Mouse (Mus musculus) hindbrain, embryonic 13.5 days (tissue): Measurements from ENCODE around the gene Lman1l. TPM values are rescaled to one million over a fixed set of nuclear protein-coding genes. Genes with fewer than 3 reads are reported as not detected.

Experiments
- ATAC-seq: fragments of 200-750 bp; cut with Nextera tagmentation; 2 replicates; pipeline ENCODE4 v1.8.0; 2017; ENCODE audit warnings: moderate TSS enrichment; ENCODE audit not compliant: low FRiP score
- H3K27ac ChIP-seq: fragments of 300-500 bp; sonication (generic); 2 replicates; pipeline ENCODE4 v1.5.1; 2015; ENCODE audit warnings: inconsistent platforms, mild to moderate bottlenecking, moderate library complexity
- H3K27me3 ChIP-seq: fragments of 300-500 bp; sonication (generic); 2 replicates; pipeline ENCODE4 v1.6.1; 2015; ENCODE audit warnings: mild to moderate bottlenecking, inconsistent platforms
- H3K36me3 ChIP-seq: fragments of 300-500 bp; sonication (generic); 2 replicates; pipeline ENCODE4 v1.6.1; 2015; ENCODE audit warnings: mild to moderate bottlenecking, inconsistent platforms
- H3K4me1 ChIP-seq: fragments of 300-500 bp; sonication (generic); replicated peaks from 2 replicates; pipeline ENCODE4 v1.6.1; 2015; ENCODE audit warnings: inconsistent platforms
- H3K4me2 ChIP-seq: fragments of 300-500 bp; sonication (generic); 2 replicates; pipeline ENCODE4 v1.6.1; 2015; ENCODE audit warnings: inconsistent platforms, mild to moderate bottlenecking, moderate library complexity
- H3K4me3 ChIP-seq: fragments of 300-500 bp; sonication (generic); 2 replicates; pipeline ENCODE4 v1.5.1; 2015; ENCODE audit warnings: mild to moderate bottlenecking, inconsistent platforms
- H3K9ac ChIP-seq: fragments of 300-500 bp; sonication (generic); 2 replicates; pipeline ENCODE4 v1.6.1; 2015; ENCODE audit warnings: mild to moderate bottlenecking, inconsistent platforms
- H3K9me3 ChIP-seq: fragments of 300-500 bp; sonication (generic); 2 replicates; pipeline ENCODE4 v1.6.1; 2016; ENCODE audit warnings: inconsistent platforms
- WGBS: fragments of 180-500 bp; shearing (Covaris S2); methylation state at CpG from one replicate; pipeline ENCODE4 v1.1.7; 2015; 5-methylcytosine and 5-hydroxymethylcytosine counted together
- polyA plus RNA-seq: library from polyadenylated mRNA; unstranded; fragments of >200 nt; fragmentation: Nextera tagmentation; extraction: Ambion mirVana; gene quantifications from 2 replicates; pipeline ENCODE4 v1.2.1, GENCODE M21; 2015

Lman1l gene
- polyA plus RNA-seq, 1 experiment from 2014 or later: not detected

DNA sequence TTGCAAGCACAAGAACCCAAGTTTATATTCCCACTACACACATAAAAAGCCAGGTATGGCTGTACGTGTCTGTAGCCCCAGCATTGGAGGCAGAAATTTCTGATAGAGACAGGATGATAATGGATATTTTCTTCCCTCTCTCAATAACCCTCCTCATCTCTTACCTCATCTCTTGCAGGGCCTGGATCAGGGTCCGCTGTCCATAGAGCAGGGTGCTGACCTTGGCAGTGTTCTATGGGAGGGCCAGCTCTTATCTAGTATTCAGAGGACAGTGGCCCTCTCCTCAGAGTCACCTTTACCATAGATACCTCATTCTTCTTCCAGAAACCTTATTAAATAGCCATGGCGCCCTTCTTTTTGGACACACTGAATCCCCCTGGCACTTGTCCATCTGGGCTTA lies 10.8 kb downstream of the Lman1l start:
- H3K27me3 ChIP-seq: peaks cover 33% of the 10 kb centered on the region
- H3K4me3 ChIP-seq: no peak overlapping the region
- no peak overlapping the region for H3K27ac ChIP-seq
- peaks cover 12% of the 10 kb centered on the region for H3K4me1 ChIP-seq
- H3K9ac ChIP-seq: no peak overlapping the region
- no peak for ATAC-seq
- no peaks in the 10 kb centered on the region for H3K9me3 ChIP-seq
- WGBS: 73% methylated on average over 3 of the region's 3 CpGs
- H3K36me3 ChIP-seq: no peaks in the 10 kb centered on the region
- no peak overlapping the region for H3K4me2 ChIP-seq

DNA sequence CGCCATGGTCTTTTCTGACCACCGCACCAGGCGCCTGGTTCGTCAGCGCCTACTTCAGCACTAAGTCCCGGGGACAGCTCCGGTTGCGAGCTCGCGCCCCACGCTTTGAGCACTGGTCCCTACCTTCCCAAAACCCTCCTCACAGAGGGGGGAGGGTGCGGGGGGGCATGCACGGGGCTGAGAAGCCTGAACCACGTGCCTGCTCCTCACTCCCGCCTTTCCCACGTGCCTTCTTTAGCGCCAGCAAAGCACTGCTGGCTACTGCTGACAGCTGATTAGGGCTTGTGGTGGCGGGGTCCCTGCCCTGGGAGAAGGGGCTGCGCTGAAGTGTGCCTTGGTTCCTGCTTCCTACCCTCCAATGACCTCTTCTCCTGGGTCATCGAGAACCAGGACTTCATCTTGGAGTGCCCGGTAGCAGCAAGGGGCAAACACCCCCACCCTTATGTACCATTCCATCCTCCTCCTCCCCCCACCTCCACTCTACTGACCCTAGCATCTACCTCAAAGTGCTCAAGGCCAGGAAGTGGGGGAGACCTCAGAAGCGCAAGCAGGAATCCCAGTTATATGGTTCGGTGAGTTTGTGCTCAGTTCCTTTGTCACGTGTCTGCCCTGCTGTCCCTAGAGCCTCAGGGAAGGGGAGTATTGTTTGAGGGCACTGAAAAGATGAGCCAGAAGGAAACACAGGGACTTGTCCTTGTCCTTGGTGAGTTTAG lies 14.3 kb downstream of the Lman1l start, which contains the start of gene Cplx3:
Gene Cplx3 (minus strand): TSS at position 143 of the 713 bp plus-strand sequence.
- Histone ChIP-seq H3K4me3 (peak within 1 kb of the TSS; percentile 20; the same call in 1 of the 2 replicates), H3K9me3 (no peaks in the 10 kb centered on the region), H3K9ac (peak within 1 kb of the TSS; percentile 25; the same call in 1 of the 2 replicates), H3K27ac (no peak within 1 kb of the TSS), H3K4me2 (peak within 1 kb of the TSS; percentile 47), H3K36me3 (no peaks in the 10 kb centered on the region), H3K27me3 (peaks cover 47% of the 10 kb centered on the region), H3K4me1 (peaks cover 12% of the 10 kb centered on the region)
- ATAC-seq: 0 out of 2 replicates have a peak, but pooled peaks have one; percentile 39
- WGBS: 3% methylated on average over 24 of the region's 24 CpGs

DNA sequence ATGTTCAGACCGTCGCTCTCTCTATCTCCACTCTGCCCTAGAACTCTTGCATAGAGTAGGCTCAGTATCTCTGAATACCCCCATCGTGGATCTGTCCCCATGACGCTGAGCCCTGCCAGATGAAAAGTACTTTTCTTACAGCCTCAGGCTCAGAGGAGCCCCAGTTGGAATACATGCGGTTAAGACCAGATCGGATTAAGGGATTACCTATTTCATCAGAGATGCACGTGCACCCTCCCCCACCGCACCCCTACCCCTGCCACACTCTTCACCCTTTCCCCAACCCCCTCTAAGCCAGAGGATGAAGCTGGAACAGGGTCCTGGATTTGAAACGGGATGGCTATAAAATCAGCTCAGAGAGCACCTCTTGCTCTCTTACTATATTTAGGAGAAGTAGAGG lies 15.1 kb downstream of the Lman1l start:
- 22% methylated on average over 9 of the region's 9 CpGs for WGBS

DNA sequence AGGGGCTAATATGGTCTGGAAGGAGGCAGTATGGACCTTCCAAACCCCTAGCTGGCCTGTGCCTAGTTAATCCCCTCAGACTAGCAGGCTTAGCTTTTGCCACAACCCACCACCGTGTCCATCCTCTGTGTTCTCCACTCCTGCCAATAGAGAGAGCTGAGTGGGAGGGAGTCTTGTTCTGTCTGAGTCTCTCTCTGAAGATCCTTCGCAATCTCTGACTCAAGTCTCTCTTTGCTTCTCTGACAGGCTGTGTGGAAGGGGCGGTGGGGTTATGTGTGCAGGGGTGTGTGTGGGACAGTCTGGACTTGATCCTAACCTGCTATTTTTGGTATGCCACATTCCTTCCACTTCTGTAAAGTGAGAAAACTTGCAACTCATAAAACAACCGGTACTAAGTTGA lies 15.7 kb downstream of the Lman1l start:
- no peak overlapping the region for H3K9ac ChIP-seq
- no peaks in the 10 kb centered on the region for H3K9me3 ChIP-seq
- H3K36me3 ChIP-seq: no peaks in the 10 kb centered on the region
- H3K4me1 ChIP-seq: peaks cover 21% of the 10 kb centered on the region
- no peak overlapping the region for H3K27ac ChIP-seq
- H3K4me3 ChIP-seq: no peak overlapping the region
- 79% methylated on average over 4 of the region's 4 CpGs for WGBS
- peaks cover 47% of the 10 kb centered on the region for H3K27me3 ChIP-seq
- no peak for ATAC-seq
- no peak overlapping the region for H3K4me2 ChIP-seq

More for the DNA sequence above, 15.1 kb downstream of the Lman1l start:
- Histone ChIP-seq H3K9me3 (no peaks in the 10 kb centered on the region), H3K27me3 (peaks cover 47% of the 10 kb centered on the region), H3K27ac (no peak overlapping the region), H3K4me3 (no peak overlapping the region), H3K4me2 (no peak overlapping the region), H3K4me1 (peaks cover 19% of the 10 kb centered on the region), H3K9ac (no peak overlapping the region), H3K36me3 (no peaks in the 10 kb centered on the region)
- no peak for ATAC-seq

DNA sequence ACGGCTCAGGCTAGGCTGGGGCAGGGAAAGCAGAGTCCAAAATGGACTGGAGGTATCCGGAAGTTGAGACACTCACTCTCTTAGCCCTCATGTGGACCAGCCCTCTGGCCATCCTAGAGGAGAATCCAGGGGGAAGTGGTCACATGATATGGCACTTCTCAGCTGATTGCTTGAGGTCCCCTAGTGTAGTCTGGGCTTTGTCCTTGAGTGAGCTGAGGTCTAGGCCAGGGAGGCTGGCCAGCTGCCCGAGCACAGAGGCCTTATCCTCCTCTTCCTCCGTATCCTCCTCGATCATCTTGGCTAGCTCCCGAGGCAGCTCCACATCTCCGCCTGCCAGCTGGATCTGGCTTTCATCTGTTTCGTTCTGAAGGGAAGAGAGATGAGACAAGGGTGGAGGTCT lies 18.5 kb downstream of the Lman1l start:
- Histone ChIP-seq H3K27me3 (peaks cover 37% of the 10 kb centered on the region), H3K36me3 (no peaks in the 10 kb centered on the region), H3K4me1 (peaks cover 45% of the 10 kb centered on the region), H3K4me2 (no peak overlapping the region), H3K27ac (no peak overlapping the region), H3K9me3 (no peaks in the 10 kb centered on the region), H3K9ac (no peak overlapping the region), H3K4me3 (no peak overlapping the region)
- 83% methylated on average over 8 of the region's 8 CpGs for WGBS
- no peak for ATAC-seq

DNA sequence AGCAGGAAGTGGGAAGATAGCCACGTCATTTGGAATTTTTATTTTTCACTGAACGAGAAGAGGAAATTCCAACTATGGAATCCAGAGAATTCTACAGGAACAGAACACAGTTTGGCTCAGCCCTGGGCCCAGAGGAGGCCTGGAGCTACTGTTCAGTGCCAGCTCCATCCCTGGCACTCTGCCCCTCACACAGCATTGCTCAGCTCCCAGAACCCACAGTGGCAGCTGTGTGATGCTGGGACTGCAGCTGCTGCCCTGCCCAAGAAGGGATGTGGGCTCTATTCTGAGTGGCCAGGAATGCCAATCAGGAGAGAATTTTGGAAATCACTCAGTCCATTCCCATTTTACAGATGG lies 19.2 kb downstream of the Lman1l start:
- no peak for ATAC-seq
- Histone ChIP-seq H3K9ac (no peak overlapping the region), H3K4me3 (no peak overlapping the region), H3K36me3 (peaks cover 2% of the 10 kb centered on the region), H3K4me2 (no peak overlapping the region), H3K9me3 (no peaks in the 10 kb centered on the region), H3K27ac (0 out of 2 replicates have a peak overlapping the region, but pooled peaks have one; percentile 23), H3K27me3 (peaks cover 29% of the 10 kb centered on the region), H3K4me1 (peaks cover 40% of the 10 kb centered on the region)
- WGBS: 73% methylated on average over 2 of the region's 2 CpGs

DNA sequence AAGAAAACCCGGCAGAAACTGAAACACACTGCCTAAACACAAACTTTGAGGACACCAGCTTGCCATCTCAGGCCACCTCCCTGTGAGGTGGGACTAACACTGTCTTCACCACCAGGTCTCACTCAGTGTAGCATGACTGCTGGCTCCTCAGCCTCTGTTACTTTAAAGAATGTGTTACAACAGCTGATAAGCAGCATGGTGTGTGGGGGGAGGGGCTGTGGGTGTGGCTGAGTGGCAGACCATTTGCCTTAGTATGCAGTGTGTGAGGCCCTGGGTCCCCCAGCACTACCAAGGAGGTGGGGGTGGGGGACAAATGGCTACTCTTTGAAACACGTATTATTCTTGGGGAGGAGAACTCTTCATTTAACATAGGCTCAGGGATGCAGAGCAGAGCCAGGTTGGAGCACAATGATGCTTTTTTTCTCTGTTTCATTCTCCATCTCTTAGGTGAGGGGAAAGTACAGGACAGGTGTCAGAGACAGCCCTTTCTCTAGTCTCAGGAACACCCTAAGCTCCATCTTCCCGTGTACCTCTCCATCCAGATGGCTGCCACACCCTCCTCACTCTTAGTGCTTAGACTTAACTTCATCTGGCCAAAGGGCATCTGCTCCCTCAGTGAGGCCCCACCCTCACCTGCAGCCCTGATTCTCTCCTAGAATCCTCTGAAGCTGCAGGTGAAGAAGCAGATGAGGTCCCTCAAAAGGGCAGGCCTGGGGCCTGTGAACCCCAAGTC lies 19.8 kb downstream of the Lman1l start:
- Histone ChIP-seq H3K27me3 (peaks cover 24% of the 10 kb centered on the region), H3K4me2 (no peak overlapping the region), H3K27ac (no peak overlapping the region), H3K4me3 (no peak overlapping the region), H3K9me3 (no peaks in the 10 kb centered on the region), H3K4me1 (peaks cover 34% of the 10 kb centered on the region), H3K9ac (no peak overlapping the region), H3K36me3 (peaks cover 6% of the 10 kb centered on the region)
- no peak for ATAC-seq
- WGBS: 6% methylated on average over 3 of the region's 3 CpGs

DNA sequence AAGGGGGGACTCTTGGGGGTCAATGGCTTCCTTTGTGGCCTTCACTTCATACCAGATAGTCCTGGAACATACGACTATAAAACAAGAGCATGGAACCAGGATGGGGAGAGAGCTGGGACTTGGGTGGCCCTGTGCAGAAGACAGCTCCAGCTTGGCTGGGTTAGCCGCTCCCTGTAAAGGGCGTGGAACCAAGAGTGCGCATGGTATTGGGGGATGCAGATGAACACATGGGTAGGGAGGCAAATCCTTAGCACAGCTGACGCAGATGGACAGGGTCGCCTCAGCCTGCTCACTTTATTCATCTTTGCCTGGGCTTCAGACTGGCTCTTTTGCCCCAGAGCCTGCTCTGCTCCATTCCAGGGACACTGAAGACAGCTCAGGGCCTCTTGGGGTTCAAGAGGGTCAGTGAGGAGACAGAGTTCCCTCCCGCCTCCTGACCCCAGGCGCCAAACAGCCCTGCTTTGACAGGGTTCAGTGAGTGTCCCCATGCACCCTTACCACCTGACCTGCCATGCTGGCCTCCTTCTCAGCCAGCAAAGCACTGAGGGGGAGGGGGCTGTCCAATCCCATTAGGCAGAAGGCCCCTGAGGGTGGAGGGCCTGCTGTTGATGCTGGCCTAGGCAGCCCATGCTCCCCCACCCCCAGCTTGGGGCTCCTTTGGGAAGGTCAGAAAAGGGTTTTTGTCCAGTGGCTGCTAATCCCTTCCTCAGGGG lies 21.6 kb downstream of the Lman1l start:
- Histone ChIP-seq H3K4me1 (peaks cover 33% of the 10 kb centered on the region), H3K36me3 (peaks cover 22% of the 10 kb centered on the region), H3K4me3 (no peak overlapping the region), H3K27ac (no peak overlapping the region), H3K9ac (no peak overlapping the region), H3K27me3 (0 out of 2 replicates have a peak, but pooled peaks cover 6% of the 10 kb centered on the region), H3K4me2 (no peak overlapping the region), H3K9me3 (no peaks in the 10 kb centered on the region)
- no peak for ATAC-seq
- 40% methylated on average over 8 of the region's 8 CpGs for WGBS

DNA sequence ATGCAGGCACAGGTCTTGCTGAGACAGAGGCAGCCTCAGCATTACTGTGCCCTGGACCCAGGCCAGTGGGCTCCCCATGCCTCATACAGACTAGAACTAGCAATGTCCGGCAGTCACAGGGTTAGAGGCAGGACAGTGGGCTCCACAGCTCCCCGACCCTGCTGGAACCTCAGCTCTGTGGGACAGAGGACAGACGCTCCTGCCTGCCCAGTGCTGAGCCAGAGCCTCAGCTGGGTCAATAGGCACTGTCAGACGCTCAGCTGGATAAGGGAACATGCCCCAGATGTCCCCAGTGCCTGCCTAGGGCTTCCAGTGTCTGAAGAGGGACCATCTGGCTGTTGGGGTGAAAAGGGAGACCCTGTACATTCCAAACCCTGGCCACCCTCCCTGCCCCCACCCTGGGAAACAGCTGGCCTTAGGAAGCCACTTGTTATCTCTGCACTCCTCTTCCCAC lies 22.6 kb downstream of the Lman1l start:
- no peak overlapping the region for H3K4me2 ChIP-seq
- no peak for ATAC-seq
- H3K9ac ChIP-seq: peak overlapping the region; percentile 51
- peaks cover 32% of the 10 kb centered on the region for H3K36me3 ChIP-seq
- no peak overlapping the region for H3K27ac ChIP-seq
- 0 out of 2 replicates have a peak, but pooled peaks cover 3% of the 10 kb centered on the region for H3K27me3 ChIP-seq
- peaks cover 33% of the 10 kb centered on the region for H3K4me1 ChIP-seq
- WGBS: 15% methylated on average over 4 of the region's 4 CpGs
- no peak overlapping the region for H3K4me3 ChIP-seq
- H3K9me3 ChIP-seq: no peaks in the 10 kb centered on the region

DNA sequence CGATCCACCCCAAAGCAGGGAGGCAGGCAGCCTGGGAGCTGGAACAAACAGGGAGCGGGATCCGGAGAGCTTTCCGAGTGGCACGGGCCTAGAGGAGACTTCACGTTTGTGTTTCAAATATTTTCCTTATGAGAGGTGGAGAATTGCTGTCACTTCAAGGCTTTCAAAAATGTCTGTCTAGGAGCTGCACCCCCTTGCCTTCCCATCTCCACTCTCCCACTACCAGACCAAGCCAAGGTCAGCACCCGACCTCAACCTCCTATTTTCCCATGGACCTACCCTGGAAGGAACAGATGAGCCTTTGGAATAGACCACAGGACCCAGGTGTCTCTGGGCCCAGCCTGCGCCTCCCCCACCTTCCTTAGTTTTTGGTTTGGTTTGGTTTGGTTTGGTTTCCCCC lies 23.3 kb downstream of the Lman1l start:
- Histone ChIP-seq H3K4me1 (peaks cover 33% of the 10 kb centered on the region), H3K4me3 (no peak overlapping the region), H3K9me3 (no peaks in the 10 kb centered on the region), H3K27me3 (0 out of 2 replicates have a peak, but pooled peaks cover 3% of the 10 kb centered on the region), H3K4me2 (no peak overlapping the region), H3K36me3 (peaks cover 39% of the 10 kb centered on the region), H3K9ac (no peak overlapping the region), H3K27ac (no peak overlapping the region)
- 93% methylated on average over 8 of the region's 8 CpGs for WGBS
- ATAC-seq: no peak

DNA sequence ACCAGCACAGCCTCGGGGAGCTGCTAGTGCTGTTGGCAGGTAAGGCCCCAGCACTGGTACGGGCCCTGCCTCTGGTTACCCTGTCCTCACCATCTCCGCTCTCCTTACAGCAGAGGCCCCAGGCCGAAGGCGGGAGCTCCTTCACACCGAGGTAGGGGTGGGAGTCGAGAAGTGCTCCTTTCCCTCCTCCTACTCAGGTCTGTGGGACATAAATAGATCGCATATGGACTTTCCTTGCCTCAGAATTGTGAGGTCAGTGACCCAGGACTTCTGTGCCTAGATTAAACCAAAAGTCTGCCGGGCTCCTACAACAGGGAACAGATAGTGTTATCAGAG lies 26.4 kb downstream of the Lman1l start:
- Histone ChIP-seq H3K9ac (no peak overlapping the region), H3K4me2 (no peak overlapping the region), H3K4me1 (peaks cover 34% of the 10 kb centered on the region), H3K9me3 (no peaks in the 10 kb centered on the region), H3K27ac (no peak overlapping the region), H3K4me3 (no peak overlapping the region), H3K27me3 (no peaks in the 10 kb centered on the region), H3K36me3 (peaks cover 44% of the 10 kb centered on the region)
- 70% methylated on average over 9 of the region's 9 CpGs for WGBS
- no peak for ATAC-seq

DNA sequence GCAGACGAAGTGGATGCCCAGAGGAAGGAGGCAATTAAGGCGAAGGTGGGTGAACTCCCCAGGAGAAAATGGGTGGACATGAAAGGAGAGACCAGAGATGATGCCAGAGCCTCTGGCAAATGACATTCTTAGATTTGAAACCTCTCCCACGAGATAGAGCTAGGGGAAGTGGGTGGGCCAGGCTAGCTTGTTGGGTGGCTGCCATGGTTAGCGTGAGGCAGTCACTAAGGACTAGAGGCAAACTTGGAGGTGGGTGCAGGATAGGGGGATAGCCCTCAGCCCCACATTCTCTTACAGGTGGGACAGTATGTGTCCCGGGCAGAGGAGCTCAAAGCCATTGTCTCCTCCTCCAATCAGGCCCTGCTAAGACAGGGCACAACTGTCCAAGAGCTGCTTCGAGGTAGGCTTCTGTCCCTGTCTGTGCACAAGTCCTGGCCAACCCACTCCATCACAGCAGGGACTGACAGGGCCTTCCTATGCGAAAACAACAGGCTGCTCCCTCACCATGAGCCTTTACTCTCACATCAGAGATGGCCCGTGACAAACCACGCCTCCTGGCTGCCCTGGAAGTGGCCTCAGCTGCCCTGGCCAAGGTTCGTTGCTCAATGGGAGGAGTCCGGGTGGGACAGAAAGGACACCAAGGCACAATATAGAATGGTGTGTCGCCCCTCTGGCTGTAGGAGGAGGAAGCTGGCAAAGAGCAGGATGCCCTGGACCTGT lies 27.0 kb downstream of the Lman1l start:
- Histone ChIP-seq H3K4me3 (no peak overlapping the region), H3K9me3 (no peaks in the 10 kb centered on the region), H3K4me2 (no peak overlapping the region), H3K27ac (no peak overlapping the region), H3K4me1 (peaks cover 34% of the 10 kb centered on the region), H3K36me3 (peaks cover 44% of the 10 kb centered on the region), H3K9ac (no peak overlapping the region), H3K27me3 (no peaks in the 10 kb centered on the region)
- no peak for ATAC-seq
- 41% methylated on average over 12 of the region's 12 CpGs for WGBS
